In the genomic region with DNA sequence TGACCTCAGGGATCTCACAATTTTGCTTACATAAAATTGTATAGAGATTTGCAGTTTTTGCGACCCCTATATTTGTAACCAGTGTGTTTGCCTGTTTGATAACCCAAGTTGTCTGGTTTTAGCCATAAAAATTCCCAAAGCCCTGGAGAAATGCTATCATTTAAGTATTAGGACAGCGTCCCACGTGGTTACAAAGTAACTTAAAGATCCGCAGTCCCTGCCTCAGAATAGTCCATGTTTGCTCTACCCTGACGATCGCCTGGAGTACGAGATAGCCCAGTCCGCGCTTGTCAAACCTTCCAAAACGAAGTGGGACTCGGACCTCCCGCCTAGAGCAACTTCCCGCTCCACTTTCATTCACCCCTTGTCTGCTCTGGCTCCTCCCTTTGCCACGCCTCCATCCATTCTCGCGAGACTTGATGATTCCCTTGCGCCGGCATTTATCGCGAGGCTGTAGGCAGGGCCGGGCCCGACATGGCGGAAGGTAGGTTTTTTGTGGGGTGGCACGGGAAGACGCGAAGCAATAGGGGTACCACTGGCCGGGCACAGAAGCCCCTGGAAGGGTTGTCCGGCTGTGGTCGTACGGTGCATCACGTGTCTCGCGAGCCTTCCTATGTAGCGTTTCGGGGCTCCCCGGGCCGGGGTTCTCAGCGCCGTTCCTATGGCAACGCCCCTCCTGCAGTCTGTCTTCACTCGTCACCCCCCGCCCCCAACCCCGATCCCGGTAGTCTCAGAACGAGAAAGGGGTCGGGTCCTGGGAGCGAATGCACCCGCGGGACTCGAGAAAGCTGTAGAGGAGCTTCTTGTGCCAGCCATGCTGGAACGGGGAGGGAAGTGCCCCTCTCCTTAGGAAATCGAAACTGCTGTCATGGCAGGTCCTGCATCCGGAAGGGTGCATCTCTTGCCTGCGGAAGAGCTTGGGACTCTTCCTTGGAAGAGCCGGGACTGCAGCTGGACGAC, we compare ENCODE assay signal across 8 mouse cellular contexts. TPM values are rescaled to one million over a fixed set of nuclear protein-coding genes. Genes with fewer than 3 reads are reported as not detected.
DNase-seq lines count a peak whose midpoint lies in the region; ATAC-seq and TF ChIP-seq lines count a peak whose summit lies in the region.

Gene Ankfy1, plus strand, starts transcription at position 456 of the 960 bp plus-strand sequence.

- peak within 1 kb of the TSS; percentile 86 for H3K4me2 ChIP-seq in forebrain, embryonic 12.5 days
- H3K4me2 ChIP-seq in heart, postnatal 0 days (ENCODE audit: low read depth, low read length), result peak within 1 kb of the TSS; percentile 75
- H3K4me2 ChIP-seq in liver, embryonic 16.5 days (ENCODE audit: low read depth, low read length), result peak within 1 kb of the TSS; percentile 74
- peak within 1 kb of the TSS; percentile 72 for H3K4me2 ChIP-seq in neural tube, embryonic 13.5 days

- H3K9ac ChIP-seq in forebrain, embryonic 12.5 days, result peak within 1 kb of the TSS; percentile 83
- H3K9ac ChIP-seq in heart, postnatal 0 days (replicated peaks; ENCODE audit: low read depth, low read length), result peak within 1 kb of the TSS; percentile 81
- H3K9ac ChIP-seq in liver, embryonic 16.5 days (ENCODE audit: low read depth, low read length), result peak within 1 kb of the TSS; percentile 81
- H3K9ac ChIP-seq in neural tube, embryonic 13.5 days, result peak within 1 kb of the TSS; percentile 90

- peak; percentile 89 for TF ChIP-seq POLR2A in testis, adult 2 months (IDR thresholded peaks at IDR 0.05; ENCODE audit: control insufficient read depth, low read depth, low read length)

- WGBS in forebrain, embryonic 12.5 days, result under 1% methylated on average over 56 of the region's 56 CpGs
- WGBS in heart, postnatal 0 days, result under 1% methylated on average over 56 of the region's 56 CpGs
- under 1% methylated on average over 56 of the region's 56 CpGs for WGBS in liver, embryonic 16.5 days (ENCODE audit: insufficient replicate concordance)
- WGBS in neural tube, embryonic 13.5 days, result under 1% methylated on average over 56 of the region's 56 CpGs

- ATAC-seq in forebrain, embryonic 12.5 days (ENCODE audit: low FRiP score), result peak; percentile 98
- peak; percentile 98 for ATAC-seq in heart, postnatal 0 days (ENCODE audit: insufficient read depth, low read depth)
- ATAC-seq in liver, embryonic 16.5 days (ENCODE audit: low read depth), result peak; percentile 88
- peak; percentile 98 for ATAC-seq in neural tube, embryonic 13.5 days (ENCODE audit: low read depth)

- H3K27ac ChIP-seq in forebrain, embryonic 12.5 days, result peak within 1 kb of the TSS; percentile 89
- H3K27ac ChIP-seq in heart, postnatal 0 days (ENCODE audit: low read depth), result peak within 1 kb of the TSS; percentile 81
- peak within 1 kb of the TSS; percentile 94 for H3K27ac ChIP-seq in liver, embryonic 16.5 days (ENCODE audit: low read length)
- peak within 1 kb of the TSS; percentile 92 for H3K27ac ChIP-seq in neural tube, embryonic 13.5 days (replicated peaks)
- H3K27ac ChIP-seq in testis, adult 2 months (ENCODE audit: control insufficient read depth, insufficient read depth, low read depth, low read length), result peak within 1 kb of the TSS; percentile 76

- no peaks in the 10 kb centered on the region for H3K27me3 ChIP-seq in E14TG2a.4 (ENCODE audit: insufficient read depth, low read length)
- H3K27me3 ChIP-seq in forebrain, embryonic 12.5 days, result no peaks in the 10 kb centered on the region
- no peaks in the 10 kb centered on the region for H3K27me3 ChIP-seq in heart, postnatal 0 days (ENCODE audit: control insufficient read depth, insufficient read depth, low read length)
- H3K27me3 ChIP-seq in liver, embryonic 16.5 days (ENCODE audit: control insufficient read depth, insufficient read depth, low read depth, low read length), result no peaks in the 10 kb centered on the region
- no peaks in the 10 kb centered on the region for H3K27me3 ChIP-seq in neural tube, embryonic 13.5 days
- no peaks in the 10 kb centered on the region for H3K27me3 ChIP-seq in testis, adult 2 months (ENCODE audit: control insufficient read depth, insufficient read depth, low read length)

- TF ChIP-seq CTCF in E14TG2a.4 (conservative IDR thresholded peaks at IDR 0.05; ENCODE audit: low read length), result no peak
- no peak for TF ChIP-seq CTCF in heart, postnatal 0 days (IDR thresholded peaks at IDR 0.05; ENCODE audit: low read depth)
- no peak for TF ChIP-seq CTCF in testis, adult 2 months (IDR thresholded peaks at IDR 0.05; ENCODE audit: control insufficient read depth, insufficient read depth, insufficient replicate concordance, low read depth, low read length)

- no peaks in the 10 kb centered on the region for H3K9me3 ChIP-seq in E14TG2a.4 (ENCODE audit: low read length)
- H3K9me3 ChIP-seq in forebrain, embryonic 12.5 days, result no peaks in the 10 kb centered on the region
- no peaks in the 10 kb centered on the region for H3K9me3 ChIP-seq in heart, postnatal 0 days (replicated peaks; ENCODE audit: control insufficient read depth, low read length)
- H3K9me3 ChIP-seq in liver, embryonic 16.5 days (replicated peaks; ENCODE audit: control insufficient read depth, low read length), result no peaks in the 10 kb centered on the region
- H3K9me3 ChIP-seq in neural tube, embryonic 13.5 days, result no peaks in the 10 kb centered on the region

- DNase-seq in c-Kit-positive CD71-positive TER-119-positive erythroid progenitor cells, embryonic 14.5 days (ENCODE audit: low spot score), result peak; percentile 97
- peak; percentile 93 for DNase-seq in heart, postnatal 0 days (ENCODE audit: low spot score)
- peak; percentile 98 to 99 for DNase-seq in kidney, postnatal 4 days

- peak; percentile 93 for TF ChIP-seq EP300 in heart, postnatal 0 days (IDR thresholded peaks at IDR 0.05; ENCODE audit: low read depth)

- H3K4me3 ChIP-seq in E14TG2a.4 (replicated peaks; ENCODE audit: low read length), result peak within 1 kb of the TSS; percentile 97
- peak within 1 kb of the TSS; percentile 79 for H3K4me3 ChIP-seq in forebrain, embryonic 12.5 days (replicated peaks)
- H3K4me3 ChIP-seq in heart, postnatal 0 days (ENCODE audit: low read depth, low read length), result peak within 1 kb of the TSS; percentile 82
- H3K4me3 ChIP-seq in liver, embryonic 16.5 days (ENCODE audit: low read depth, low read length), result peak within 1 kb of the TSS; percentile 89
- peak within 1 kb of the TSS; percentile 83 for H3K4me3 ChIP-seq in neural tube, embryonic 13.5 days
- H3K4me3 ChIP-seq in testis, adult 2 months (ENCODE audit: control insufficient read depth, low read depth, low read length), result peak within 1 kb of the TSS; percentile 90

- peaks cover 25% of the 10 kb centered on the region for H3K36me3 ChIP-seq in E14TG2a.4 (ENCODE audit: insufficient read depth, low read length)
- no peaks in the 10 kb centered on the region; the same call in 1 of the 2 replicates for H3K36me3 ChIP-seq in forebrain, embryonic 12.5 days (replicated peaks)
- peaks cover 8% of the 10 kb centered on the region; the same call in 1 of the 2 replicates for H3K36me3 ChIP-seq in heart, postnatal 0 days (replicated peaks; ENCODE audit: control insufficient read depth, insufficient read depth, low read length)
- no peaks in the 10 kb centered on the region for H3K36me3 ChIP-seq in liver, embryonic 16.5 days (ENCODE audit: control insufficient read depth, insufficient read depth)
- peaks cover 7% of the 10 kb centered on the region for H3K36me3 ChIP-seq in neural tube, embryonic 13.5 days
- H3K36me3 ChIP-seq in testis, adult 2 months (ENCODE audit: control insufficient read depth, insufficient read depth, low read length), result no peaks in the 10 kb centered on the region; the same call in none of the 2 replicates

- peaks cover 59% of the 10 kb centered on the region for H3K4me1 ChIP-seq in E14TG2a.4 (replicated peaks; ENCODE audit: low read depth, low read length)
- peaks cover 24% of the 10 kb centered on the region for H3K4me1 ChIP-seq in forebrain, embryonic 12.5 days
- peaks cover 11% of the 10 kb centered on the region for H3K4me1 ChIP-seq in heart, postnatal 0 days (ENCODE audit: control insufficient read depth, insufficient read depth)
- peaks cover 56% of the 10 kb centered on the region for H3K4me1 ChIP-seq in liver, embryonic 16.5 days (ENCODE audit: control insufficient read depth, low read depth, low read length)
- H3K4me1 ChIP-seq in neural tube, embryonic 13.5 days (replicated peaks), result peaks cover 39% of the 10 kb centered on the region
- no peaks in the 10 kb centered on the region; the same call in none of the 2 replicates for H3K4me1 ChIP-seq in testis, adult 2 months (ENCODE audit: control insufficient read depth, insufficient read depth, low read length)

RNA-seq across cellular contexts. Expression of gene Ankfy1, which starts in this region (rescaled TPM):
- 35.2 and 35.9 TPM in 2 replicates for polyA plus RNA-seq in forebrain, embryonic 12.5 days (2016; fragmentation: Nextera tagmentation; extraction: Ambion mirVana)
- 27.4 and 31.0 TPM in 2 replicates for total RNA-seq in heart, postnatal 0 days (2014; rRNA removed; ENCODE audit: low replicate concordance)
- polyA plus RNA-seq in heart, postnatal 0 days (2015; fragmentation: Nextera tagmentation; extraction: Ambion mirVana), result 6.3 and 7.6 TPM in 2 replicates
- 11.1 and 11.3 TPM in 2 replicates for polyA plus RNA-seq in liver, embryonic 16.5 days (2015; fragmentation: Nextera tagmentation; extraction: Ambion mirVana)
- polyA plus RNA-seq in neural tube, embryonic 13.5 days (2015; fragmentation: Nextera tagmentation; extraction: Ambion mirVana), result 20.5 and 21.8 TPM in 2 replicates
- polyA plus RNA-seq in testis, adult 2 months (2012; rRNA removed), result 7.5 and 7.7 TPM in 2 replicates

Comparison
In these comparisons a context has a peak if more than half of its experiments do, and no peak if none do; other contexts are left out.
1. Peak in every context shown above with its lines: DNase-seq, ATAC-seq, H3K4me3 ChIP-seq and H3K27ac ChIP-seq.